Mouse (Mus musculus): ENCODE results near the gene Trap1. TPM values are rescaled to one million over a fixed set of nuclear protein-coding genes. Genes with fewer than 3 reads are reported as not detected.
"Not testable (repeated sequence)": the region's sequence is repeated elsewhere in the genome, so short reads cannot be mapped to it uniquely, and the experiment has no call there.

Trap1 gene
- 194 and 216 TPM in 2 replicates for total RNA-seq (2021)
- long read RNA-seq, experiment 1, transcript Trap1-201 (18 exons, 2,320 nt) = major isoform, 268 of 289 reads
- long read RNA-seq, experiment 1, partial matches to known transcripts = 9 of 289 reads
- long read RNA-seq, experiment 1, other reads (novel, unspliced or antisense) = 12 of 289 reads
- long read RNA-seq, experiment 2, transcript Trap1-201 (18 exons, 2,320 nt) = major isoform, 177 of 202 reads
- long read RNA-seq, experiment 2, partial matches to known transcripts = 17 of 202 reads
- long read RNA-seq, experiment 2, other reads (novel, unspliced or antisense) = 8 of 202 reads

- peak; percentile 97 for DNase-seq
Measured at GRCm38 (mm10) chr16:4077384-4078061, at the start of gene Trap1. Gene Trap1 (minus strand): TSS chr16:4077827.

- DNase-seq = no peak
Measured at GRCm38 (mm10) chr16:4117072-4117471, 39.4 kb upstream of the Trap1 start.

- DNase-seq = no peak
Measured at GRCm38 (mm10) chr16:4100374-4100773, 22.7 kb upstream of the Trap1 start.

- DNase-seq = no peak
Measured at GRCm38 (mm10) chr16:4097521-4097920, 19.9 kb upstream of the Trap1 start.

- no peak for DNase-seq
Measured at GRCm38 (mm10) chr16:4096898-4097297, 19.3 kb upstream of the Trap1 start.

GRCm38 (mm10) chr16:4096141-4096540 is 18.5 kb upstream of the Trap1 start:
- DNase-seq = no peak

- DNase-seq = no peak
Measured at GRCm38 (mm10) chr16:4087214-4087913, 9.7 kb upstream of the Trap1 start.

GRCm38 (mm10) chr16:4085851-4086387 is 8.3 kb upstream of the Trap1 start:
- no peak for DNase-seq

GRCm38 (mm10) chr16:4085051-4085450 is 7.4 kb upstream of the Trap1 start:
- DNase-seq = no peak

- not testable (repeated sequence) for DNase-seq
Measured at GRCm38 (mm10) chr16:4080419-4080818, 2.8 kb upstream of the Trap1 start.

GRCm38 (mm10) chr16:4079656-4080055 is 2.0 kb upstream of the Trap1 start:
- no peak for DNase-seq

GRCm38 (mm10) chr16:4078302-4078701 is 675 bp upstream of the Trap1 start:
- not testable (repeated sequence) for DNase-seq

- no peak for DNase-seq
Measured at GRCm38 (mm10) chr16:4074836-4075235, 2.8 kb downstream of the Trap1 start.

- no peak for DNase-seq
Measured at GRCm38 (mm10) chr16:4074297-4074696, 3.3 kb downstream of the Trap1 start.

- peak; percentile 79 for DNase-seq
Measured at GRCm38 (mm10) chr16:4068588-4068987, 9.0 kb downstream of the Trap1 start.

GRCm38 (mm10) chr16:4064945-4065344 is 12.7 kb downstream of the Trap1 start:
- DNase-seq = no peak

GRCm38 (mm10) chr16:4053811-4054210 is 23.8 kb downstream of the Trap1 start:
- no peak for DNase-seq

- no peak for DNase-seq
Measured at GRCm38 (mm10) chr16:4052601-4053000, 25.0 kb downstream of the Trap1 start.

- DNase-seq = no peak
Measured at GRCm38 (mm10) chr16:4045524-4045923, 32.1 kb downstream of the Trap1 start.

- DNase-seq = peak; percentile 33
Measured at GRCm38 (mm10) chr16:4044093-4044492, 33.5 kb downstream of the Trap1 start.

GRCm38 (mm10) chr16:4041646-4042045 is 36.0 kb downstream of the Trap1 start:
- no peak for DNase-seq

GRCm38 (mm10) chr16:4040206-4040605 is 37.4 kb downstream of the Trap1 start:
- no peak for DNase-seq

GRCm38 (mm10) chr16:4037690-4038089 is 39.9 kb downstream of the Trap1 start:
- no peak for DNase-seq

Measured in adrenal gland, postnatal 14 days (tissue).